Mouse (Mus musculus): Measurements from ENCODE around the gene Arid1b.
"Not testable (repeated sequence)": the region's sequence is repeated elsewhere in the genome, so short reads cannot be mapped to it uniquely, and the experiment has no call there.

The Arid1b gene

DNA sequence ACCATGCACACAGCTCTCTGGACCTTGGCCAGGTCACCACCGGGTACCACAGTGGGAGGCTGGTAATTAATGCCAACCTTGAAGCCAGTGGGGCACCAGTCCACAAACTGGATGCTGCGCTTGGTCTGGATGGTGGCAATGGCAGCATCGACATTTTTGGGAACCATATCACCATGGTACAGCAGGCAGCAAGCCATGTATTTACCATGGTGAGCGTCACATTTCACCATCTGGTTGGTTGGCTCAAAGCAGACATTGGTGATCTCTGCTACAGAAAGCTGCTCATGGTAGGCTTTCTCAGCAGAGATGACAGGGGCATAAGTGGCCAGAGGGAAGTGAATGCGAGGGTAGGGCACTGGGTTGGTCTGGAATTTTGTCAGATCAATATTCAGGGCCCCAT lies 116.8 kb downstream of the Arid1b start:
- in situ Hi-C loops (cut with MboI, MseI) = not testable (repeated sequence)

DNA sequence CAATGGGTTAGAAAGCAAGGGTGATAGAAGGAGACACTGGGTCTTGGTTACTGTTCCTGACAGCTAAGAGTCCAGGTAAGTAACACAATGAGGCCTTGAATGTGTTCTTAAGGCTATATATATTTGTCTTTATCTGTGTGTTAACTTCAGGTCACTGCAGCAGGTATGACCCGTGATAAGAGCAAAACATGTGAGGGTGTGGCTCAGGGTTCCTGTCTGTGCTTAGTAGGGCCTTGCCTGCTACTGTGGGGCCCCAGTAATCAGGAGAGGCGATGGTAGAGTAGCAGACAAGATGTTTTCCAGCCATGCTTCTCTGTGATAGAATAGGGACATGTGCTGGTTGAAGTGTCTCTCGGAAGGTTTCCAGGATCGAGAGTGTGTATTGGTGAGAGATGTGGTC lies 118.0 kb downstream of the Arid1b start:
- in situ Hi-C loops (cut with MboI, MseI) = no loop called here

DNA sequence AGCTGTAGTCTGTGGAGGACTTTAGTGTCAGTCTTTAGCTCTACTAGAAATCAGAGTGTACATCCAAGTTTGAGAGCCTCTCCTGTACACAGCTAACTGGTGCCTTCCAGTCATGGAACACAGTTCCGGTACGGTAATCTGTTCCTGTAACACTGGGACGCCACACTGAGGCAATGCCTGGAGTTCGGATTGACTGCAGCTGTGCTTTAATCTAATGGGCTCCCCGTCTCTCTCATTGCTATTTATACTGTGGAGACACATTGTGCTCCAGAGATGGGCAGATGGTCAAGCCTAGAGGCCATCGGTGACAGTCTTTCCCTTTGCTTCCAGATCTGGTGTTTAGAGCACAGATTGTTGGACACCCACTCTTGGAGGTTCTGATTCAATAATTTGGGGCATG lies 121.8 kb downstream of the Arid1b start:
- in situ Hi-C loops (cut with MboI, MseI) = no loop called here

DNA sequence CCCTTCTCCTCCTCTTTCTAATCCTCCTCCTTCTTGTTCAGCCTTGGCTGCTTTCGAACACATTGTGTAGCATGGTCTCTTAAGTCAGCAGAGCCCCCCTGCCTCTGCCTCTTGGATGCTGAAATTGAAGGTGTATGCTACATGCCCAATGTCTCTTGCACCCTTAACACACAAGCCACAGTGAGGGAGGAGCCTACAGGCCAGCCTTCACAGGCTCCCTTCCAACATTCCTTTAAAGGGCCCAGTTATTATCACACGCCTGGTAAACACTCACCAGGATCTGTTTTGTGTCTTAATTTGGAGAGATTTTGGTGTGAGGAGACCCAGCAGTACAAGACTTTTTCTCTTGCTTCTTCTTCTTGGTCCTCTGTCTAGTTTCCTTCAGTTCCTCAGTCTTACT lies 122.9 kb downstream of the Arid1b start:
- in situ Hi-C loops (cut with MboI, MseI) = no loop called here

DNA sequence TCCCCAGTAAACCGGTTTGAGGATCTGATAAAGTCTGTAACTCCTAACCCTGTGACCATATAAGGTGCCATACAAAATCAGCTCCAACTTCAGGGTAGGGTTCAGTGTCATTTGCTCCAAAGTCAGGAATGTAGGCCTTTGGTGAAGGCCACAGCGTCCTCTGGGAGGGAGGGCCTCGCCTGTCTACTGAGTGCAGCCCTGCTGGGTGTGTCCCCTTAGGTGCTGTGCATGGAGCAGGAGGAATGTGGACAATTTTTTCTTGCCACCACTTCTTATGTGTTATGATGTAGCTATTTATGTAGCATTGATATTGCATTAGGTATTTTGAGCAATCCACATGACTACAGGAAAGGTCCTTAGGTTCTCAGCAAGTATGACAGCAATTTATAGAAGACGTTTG lies 124.0 kb downstream of the Arid1b start:
- in situ Hi-C loops (cut with MboI, MseI) = no loop called here

DNA sequence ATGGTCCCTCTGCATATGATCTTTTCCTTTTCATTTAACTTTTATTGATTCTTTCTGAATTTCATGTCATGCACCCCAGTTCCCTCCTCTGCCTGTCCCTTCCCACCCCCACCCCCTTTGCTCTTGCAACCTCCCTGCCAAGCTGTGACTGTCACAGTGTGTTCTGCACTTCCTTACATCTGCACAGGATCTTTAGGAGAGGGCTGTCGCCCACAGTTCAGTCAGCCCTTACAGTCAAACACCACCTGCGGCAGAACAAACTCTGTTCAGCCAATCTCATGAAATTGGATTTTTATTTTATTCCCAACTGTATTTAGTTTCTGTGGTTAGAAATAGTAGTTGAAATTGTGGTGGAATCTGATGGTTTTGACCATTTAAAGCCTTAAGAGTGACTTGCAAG lies 130.5 kb downstream of the Arid1b start:
- in situ Hi-C loops (cut with MboI, MseI) = no loop called here

DNA sequence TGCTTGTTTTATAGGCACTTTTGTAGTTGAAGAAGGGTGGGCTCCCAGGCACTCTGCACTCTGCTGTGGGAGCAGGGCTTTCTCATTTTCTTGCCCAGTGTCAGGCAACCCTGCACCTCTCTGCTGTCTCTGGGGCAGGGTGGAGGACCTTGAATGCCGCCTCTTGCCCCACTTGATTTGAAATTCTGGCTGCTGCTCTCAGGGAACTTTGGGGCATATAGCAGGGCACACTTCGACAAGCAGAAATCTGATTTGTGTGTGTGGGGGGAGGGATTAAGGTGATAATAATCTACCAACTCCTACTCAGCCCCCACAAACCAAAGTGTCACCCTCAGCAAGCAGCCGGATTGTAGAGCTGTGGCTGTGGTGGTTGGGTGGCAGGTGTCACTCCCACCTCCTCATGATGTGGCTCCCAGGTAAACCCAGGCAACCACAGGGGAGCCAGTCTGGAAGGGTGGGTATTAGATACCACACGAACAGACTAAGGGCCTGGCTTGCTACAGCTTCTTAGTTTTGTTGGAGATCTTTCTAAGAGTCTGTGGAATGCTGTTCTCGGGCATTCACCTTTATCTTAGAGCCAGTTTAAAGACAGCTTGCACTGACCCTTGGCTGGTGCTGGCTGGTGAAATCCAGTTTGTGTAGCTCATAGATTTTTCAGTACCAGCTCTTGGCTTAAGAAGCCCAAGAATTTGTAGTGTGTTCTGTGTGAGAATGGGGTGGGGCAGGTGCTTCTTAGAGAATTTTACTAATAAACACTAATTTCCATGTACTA lies 131.1 kb downstream of the Arid1b start:
- in situ Hi-C loops (cut with MboI, MseI) = no loop called here

DNA sequence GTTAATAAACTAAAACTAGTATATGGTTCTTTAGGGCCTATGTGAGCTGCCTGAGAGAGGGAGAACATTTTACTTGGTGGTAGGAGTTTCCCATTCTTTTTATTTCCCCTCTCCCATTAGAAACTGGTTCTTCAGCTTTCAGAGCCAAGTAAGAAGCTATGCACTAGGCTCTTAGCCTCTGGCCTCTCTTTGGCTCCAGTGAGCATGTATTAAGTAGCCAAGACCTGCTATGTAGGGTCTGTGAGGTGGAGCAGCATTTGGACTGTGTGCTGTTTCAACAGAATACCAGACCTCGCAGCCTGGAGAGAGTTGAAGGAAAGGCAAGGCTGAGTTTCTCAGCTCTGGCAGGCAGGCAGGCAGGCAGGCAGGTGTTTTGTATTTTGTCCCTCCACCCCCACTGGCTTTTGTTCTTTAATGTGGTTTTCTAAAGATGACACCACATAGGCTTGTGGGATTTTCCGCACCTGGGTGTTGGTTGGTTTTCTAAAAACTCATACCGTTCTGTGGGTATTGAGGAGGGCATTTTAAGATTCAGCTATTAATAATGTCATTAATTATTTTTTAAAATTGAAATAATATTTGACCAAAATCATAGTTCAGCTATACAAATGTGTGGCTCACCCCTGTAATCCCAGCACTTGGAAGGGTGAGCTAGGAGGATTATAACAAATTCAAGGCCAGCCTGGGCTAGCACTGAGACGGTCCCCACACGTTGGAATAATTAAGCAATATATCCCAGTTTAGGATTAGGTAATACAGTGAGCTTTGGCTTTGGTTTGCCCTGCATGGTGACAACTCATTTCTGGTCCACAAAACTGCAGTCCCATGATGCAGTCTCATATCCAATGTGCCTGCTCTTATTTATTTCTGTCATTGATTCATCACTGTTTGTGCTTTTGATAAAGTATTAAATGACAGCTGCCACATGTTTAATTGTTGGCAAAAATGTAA lies 132.0 kb downstream of the Arid1b start:
- in situ Hi-C loops (cut with MboI, MseI) = no loop called here

DNA sequence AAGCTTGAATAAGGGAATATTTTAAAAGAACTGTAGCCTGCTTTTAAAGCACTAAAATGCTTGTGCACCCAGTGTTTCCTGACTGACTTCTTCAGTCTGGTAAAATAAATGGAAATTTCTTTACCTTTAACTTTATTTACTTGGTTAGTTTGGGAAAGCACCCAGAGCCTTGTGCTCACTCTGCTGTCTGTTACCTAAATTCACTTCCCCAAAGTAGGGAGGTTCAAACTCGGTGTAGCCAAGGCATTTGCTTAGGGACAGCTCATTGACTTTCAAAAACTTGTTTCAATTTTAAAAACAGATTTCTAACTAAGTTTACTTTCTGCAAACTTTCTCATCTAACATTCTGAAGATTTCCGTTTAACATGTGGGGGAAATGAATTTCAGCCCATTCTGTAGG lies 135.5 kb downstream of the Arid1b start:
- in situ Hi-C loops (cut with MboI, MseI) = no loop called here

DNA sequence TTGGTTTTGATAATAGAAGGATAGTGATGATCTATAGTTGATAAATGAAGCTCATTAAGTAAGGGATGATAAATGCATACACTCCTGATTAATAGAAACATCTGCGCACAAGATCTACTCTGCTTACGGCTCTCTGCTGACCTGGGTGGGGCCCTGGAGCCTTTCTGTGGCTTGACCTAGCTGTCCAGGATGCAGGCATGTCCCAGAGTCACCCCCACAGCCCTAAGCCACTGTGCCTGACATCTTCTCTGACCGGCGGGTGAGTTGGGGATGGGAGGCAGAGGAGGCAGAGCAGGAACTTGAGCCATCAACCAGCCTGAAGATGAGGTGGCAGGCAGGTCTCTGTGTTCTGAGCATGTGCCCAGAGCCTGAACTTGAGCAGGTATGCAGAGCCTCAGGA lies 136.0 kb downstream of the Arid1b start:
- in situ Hi-C loops (cut with MboI, MseI) = no loop called here

DNA sequence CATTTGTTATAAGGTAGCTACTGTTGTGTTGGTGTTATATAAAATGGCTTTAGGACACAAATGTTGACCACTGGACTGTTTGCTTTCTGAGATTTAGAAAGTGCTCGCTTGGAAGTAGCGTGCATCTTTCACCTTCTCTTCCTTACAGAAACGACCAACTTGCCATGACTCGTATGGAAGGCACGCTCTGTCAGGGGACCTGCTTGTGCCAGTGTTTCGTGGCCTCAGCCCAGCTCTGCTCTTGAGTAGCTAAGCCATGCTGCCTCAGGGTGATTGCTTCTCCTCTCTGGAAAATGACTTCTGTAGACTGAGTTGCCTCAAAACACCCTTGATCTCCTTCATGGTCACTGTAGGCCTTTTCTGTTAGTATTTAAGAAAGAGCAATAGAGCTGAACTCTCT lies 137.6 kb downstream of the Arid1b start:
- in situ Hi-C loops (cut with MboI, MseI) = no loop called here

DNA sequence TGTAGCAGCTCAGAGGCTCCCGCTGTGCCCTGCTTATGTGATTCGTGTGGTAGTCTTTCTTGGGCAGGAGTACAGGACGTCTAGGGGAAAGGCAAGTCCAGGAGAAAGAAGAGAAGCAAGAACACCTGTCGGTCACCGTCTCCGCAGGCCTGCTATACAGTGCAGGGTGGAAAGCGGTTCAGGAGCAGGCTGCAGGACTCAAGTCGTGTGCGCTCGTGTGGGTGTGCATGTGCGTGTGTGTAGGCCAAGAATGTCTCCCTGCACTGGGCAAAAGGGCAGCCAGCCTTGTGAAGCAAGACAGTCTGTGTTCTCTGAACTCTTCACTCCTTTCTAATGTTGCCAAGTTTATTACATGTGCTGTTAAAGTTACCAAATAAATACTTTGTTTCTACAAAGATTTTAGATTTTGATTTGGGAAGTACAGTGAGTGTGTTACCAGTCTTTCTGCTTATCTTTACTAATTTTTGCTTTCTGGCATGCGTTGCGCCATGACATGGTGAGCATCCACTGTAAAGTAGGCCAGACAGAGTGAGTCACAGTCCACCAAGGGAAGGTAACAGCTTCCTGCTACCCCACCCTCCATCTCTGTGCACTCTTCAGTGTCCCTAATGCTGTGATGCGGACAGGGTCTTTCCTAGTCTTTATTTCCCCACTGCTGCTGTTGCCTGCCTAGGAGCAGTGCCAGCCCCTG lies 138.3 kb downstream of the Arid1b start:
- in situ Hi-C loops (cut with MboI, MseI) = no loop called here

DNA sequence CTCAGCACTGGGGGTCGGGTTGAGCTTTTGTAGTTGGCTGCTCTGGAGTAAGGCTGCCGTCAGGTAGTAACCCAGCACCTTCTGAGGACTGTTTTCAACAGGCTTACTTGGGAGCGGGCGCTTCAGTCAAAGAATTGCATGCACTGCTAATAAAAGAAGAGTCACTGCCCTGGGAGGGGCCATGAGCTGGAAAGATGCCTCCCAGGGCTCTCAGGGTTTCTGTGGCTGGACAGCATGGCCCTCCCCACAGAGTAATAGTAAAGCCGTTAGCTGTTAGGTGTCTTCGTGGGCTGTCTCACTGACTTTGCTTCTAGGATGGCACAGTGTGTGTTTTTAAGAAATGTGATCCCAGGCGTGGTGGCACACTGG lies 138.8 kb downstream of the Arid1b start:
- in situ Hi-C loops (cut with MboI, MseI) = no loop called here

DNA sequence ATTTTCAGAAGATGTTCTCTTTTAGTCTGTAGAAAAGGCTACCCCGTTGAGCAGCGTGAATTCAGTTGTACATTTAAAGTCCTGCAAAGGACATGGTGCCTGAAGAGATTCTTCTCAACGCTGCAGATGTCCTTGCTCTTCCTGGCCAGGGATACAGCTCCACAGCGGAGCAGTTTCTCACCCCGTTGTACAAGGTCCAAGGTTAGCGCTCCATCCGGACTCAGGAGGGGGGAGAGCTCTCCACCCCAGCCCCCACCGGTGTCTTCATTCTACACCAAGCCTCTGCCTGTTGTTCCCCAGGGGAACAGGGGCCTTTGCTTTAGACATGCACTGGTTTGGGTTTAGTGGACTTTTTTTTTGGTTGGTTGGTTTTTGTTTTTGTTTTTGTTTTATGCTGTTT lies 139.7 kb downstream of the Arid1b start:
- in situ Hi-C loops (cut with MboI, MseI) = no loop called here

DNA sequence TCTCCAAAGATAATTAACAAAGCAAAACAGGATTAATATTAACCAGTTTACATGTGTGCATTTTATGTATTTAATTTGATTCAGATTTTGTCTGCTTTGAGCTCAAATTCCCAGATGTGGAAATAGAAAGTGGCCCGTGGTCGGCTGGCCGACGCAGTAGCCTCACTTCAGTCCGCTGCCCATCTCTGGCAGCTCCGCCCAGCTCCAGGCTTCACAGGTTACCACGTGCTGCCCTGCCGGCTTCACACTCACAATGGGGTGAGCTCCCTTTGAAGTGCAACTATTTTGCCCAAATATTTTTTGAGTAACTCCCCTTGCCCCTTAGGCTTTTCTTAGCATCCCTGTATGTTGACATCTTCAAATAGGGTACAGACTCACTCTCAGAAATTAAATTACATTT lies 140.1 kb downstream of the Arid1b start:
- in situ Hi-C loops (cut with MboI, MseI) = no loop called here

DNA sequence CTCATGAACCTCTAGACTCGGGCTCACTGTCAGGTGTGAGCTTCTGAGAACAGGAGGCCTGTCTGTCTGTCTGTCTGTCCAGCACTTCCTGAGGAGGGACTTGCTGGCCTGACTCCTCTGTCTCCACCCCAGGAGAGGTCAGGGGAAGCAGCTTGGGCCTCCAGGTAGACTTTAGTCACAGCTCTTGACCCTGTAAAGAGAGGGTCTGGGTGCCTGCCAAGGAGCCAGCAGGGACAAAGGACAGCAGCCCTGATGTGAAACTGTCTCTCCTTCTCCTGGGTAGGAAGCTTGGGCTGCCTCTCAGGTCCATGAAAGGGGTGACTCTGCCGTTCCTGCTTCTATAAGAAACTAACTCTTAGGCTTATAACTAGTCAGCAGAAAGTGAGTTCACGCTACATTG lies 143.8 kb downstream of the Arid1b start:
- in situ Hi-C loops (cut with MboI, MseI) = no loop called here

DNA sequence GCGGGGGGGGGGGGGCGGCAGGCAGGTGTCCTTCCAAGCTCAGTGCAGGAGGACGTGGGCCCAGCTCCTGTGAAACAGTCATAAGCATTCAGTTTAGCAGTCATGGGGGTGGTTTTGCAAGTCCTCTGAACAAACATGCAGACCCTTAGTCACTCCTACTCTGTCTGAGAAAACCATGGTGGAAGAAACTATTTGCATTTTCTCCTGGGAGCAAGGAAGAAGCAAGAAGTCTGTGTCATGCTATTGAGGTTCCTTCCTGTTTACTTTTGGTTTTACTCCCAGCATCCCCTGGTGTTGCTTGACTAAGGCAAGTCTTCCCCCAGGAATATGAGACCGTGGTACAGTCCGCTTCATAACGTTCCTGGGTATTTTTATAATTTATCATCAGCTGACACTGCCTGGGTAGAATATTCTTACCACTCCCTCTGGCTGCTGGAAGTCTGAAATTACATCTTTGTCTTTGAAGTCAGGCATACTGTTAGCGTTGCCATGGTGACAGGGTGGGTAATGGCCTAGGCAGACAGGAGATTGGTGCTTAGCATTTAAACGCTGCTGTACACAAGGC lies 144.6 kb downstream of the Arid1b start:
- in situ Hi-C loops (cut with MboI, MseI) = no loop called here

DNA sequence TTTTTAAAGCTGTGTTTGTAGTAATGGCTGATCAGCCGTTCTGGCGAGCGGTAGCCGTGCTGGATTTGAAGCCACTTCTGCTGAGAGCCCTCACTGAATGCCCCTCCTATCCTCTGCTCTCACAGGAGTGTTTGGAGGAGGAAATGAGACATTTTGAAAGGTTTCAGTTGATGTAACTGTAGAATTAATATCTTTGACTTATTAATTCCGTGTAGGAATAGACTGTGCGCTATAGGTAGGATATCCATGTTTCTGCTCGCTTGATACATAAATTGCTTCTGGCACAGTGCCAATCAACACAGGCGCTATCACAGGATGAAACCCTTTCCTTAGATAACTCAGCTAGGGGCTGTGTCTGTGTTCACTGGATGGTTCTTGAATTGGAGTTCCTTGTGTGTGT lies 145.4 kb downstream of the Arid1b start:
- in situ Hi-C loops (cut with MboI, MseI) = no loop called here

DNA sequence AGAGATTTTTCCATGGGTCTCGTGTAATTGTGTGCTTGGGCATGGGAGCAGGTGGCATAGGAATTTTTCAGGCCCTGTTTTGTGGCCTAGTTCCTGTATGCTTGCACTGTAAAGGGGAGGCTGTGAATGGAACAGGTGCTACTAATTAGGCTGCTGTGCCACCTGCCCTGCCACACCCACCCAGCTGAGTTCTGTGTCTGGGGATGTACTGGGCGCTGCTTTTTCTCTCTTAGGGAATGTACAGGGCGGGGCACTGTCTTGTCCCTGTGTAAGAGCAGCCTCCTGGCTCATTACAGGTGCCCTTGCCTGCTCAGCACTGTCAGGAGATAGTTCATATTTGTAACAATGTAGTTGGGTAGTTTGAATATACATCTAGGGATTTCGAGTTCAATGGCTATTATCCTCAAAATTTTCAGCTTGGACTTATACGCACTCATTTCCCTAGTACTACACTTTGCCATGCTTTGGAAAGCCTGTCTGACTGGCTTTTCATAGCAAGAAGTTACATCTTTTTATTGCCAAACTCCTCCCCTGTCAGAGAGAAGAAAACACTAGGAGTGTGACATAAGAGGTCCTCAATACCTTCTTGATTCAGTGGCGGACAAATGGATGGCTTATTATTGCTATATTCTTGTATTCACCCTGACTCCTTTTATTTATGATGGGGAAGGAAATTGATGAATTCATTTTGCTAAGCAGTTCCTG lies 149.8 kb downstream of the Arid1b start:
- in situ Hi-C loops (cut with MboI, MseI) = no loop called here

DNA sequence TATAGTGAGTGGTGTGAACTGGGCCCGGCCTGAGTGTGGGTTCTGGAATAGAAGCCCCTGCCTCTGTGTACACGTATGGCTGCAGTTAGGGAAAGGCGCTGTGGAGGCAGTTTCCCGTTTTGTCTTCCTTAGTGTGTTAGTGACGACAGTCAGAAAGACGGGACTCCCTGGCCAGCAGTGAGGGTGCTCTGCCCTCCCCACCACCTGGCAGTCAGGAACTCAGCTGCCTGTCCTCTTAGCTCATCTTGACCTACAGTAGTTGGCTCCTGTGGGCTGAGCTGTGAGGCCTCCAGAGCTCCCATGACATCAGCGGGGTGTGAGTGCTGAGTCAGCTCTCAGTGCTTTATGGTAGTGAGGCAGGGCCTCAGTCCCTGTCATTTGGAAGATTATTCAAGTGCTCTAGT lies 156.5 kb downstream of the Arid1b start:
- in situ Hi-C loops (cut with MboI, MseI) = no loop called here

DNA sequence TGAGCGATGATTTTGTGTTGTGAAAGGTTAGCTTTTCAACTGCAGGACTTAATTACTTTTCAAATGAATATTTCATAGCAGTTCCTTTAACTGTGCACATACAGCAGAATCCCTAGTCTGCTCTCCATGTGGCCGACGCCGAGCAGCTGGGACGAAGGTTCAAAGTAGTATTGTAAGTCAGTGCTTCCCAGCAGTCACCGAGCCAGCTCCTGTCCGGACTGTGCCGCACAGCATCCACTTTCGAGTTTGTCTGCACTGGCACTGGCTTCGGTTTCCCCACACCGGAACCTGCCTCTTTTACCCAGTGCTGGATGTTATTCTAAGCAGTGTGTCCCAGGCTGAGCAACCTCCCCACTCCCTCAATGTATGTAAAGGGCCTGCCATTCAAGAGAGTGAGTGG lies 157.7 kb downstream of the Arid1b start:
- in situ Hi-C loops (cut with MboI, MseI) = no loop called here

DNA sequence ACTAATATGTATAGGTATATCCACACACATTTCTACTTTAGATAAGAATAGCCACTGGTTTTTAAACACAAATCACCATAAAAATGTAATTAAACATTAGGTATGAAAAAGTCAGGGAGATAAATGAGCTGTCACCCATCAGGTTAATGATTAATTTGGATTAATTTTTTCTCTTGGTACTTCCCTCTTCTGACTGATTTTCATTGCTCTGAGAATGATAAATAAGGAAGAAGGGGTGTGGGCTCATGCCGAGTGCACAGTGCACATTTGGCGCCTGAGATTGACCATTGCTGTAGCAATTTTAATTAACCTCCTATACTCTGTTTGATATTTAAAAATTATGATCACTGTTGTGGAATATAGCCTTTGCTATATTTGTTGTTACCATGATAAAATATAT lies 159.3 kb downstream of the Arid1b start:
- in situ Hi-C loops (cut with MboI, MseI) = no loop called here

Measured in T-helper 1 cell (primary cell).